Mouse (Mus musculus): Measurements from ENCODE around the gene Scamp3.
"Not testable (repeated sequence)": the region's sequence is repeated elsewhere in the genome, so short reads cannot be mapped to it uniquely, and the experiment has no call there.

The Scamp3 gene

DNA sequence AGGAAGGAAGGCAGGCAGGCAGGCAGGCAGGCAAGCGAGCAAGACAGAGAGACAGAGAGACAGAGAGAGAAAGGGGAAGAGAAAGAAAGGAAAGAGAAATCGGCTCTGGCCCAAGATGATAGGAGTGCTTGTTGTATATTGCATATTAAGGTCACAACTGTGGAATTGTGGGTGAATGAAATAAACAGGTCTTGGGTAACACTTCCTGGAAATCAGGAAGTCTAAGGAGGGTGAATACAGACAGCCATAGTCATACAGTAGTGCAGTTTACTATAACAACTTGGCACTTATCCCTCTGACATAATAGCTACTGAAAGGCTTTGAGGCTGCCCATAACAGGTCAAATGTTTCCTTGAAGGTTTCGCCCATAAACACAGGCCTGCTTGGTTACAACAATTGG lies 22.6 kb downstream of the Scamp3 start:
- no peak for DNase-seq (ENCODE audit: low spot score)

DNA sequence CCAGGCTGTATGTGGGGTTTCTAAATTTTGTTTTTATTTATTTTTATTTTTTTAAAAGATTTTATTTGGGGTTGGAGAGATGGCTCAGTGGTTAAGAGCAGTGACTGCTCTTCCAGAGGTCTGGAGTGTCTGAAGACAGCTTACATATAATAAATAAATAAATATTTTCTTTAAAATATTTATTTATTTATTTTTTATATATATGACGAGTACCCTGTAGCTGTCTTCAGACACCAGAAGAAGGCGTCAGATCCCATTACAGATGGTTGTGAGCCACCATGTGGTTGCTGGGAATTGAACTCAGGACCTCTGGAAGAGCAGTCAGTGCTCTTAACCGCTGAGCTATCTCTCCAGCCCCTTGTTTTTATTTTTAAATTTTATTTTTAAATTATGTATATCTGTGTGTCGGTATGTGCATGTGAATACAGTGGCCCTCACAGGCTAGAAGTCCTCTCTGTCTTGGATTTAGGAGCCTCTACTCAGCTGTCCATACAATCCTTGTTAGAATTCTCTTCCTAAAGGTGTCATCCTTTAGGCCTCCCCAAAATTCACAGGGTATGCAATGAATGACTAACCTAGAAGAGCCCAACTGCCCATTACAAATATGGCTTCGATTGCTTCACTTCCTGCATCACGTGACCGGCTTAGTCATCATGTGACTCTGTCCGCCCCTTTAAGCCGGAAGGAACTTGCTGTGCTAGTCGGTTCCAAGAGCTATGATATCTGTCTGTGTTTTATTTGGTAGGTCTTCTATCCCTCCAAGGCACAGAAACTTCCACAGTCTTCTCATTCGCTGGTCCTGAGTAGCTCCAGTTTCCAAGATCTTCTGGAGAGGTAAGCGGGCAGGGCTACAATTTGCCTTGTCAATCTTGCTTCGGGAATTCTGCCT lies 25.2 kb downstream of the Scamp3 start, which contains the start of gene Gba:
Gba (plus strand) TSS at position 676 of the 889 bp plus-strand sequence.
- DNase-seq (ENCODE audit: low spot score): peak; percentile 97

DNA sequence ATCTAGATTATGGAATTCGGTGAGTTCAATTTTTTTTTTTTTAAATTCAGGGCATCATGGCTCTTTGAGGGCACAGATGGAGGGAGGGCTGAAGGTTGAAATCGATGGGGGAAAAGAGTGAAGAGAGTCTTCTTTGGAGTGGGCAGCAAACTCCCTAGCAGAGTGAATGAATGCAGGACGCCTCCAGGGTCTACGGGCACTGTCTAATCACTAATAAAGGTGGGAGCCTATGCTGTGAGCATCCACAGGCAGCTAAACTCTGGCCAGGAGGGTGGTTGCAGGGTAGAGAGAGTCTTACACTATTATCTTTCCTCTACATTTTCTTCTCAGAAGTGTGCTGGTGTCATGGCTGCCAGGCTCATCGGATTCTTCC lies 25.9 kb downstream of the Scamp3 start:
- DNase-seq (ENCODE audit: low spot score): no peak

DNA sequence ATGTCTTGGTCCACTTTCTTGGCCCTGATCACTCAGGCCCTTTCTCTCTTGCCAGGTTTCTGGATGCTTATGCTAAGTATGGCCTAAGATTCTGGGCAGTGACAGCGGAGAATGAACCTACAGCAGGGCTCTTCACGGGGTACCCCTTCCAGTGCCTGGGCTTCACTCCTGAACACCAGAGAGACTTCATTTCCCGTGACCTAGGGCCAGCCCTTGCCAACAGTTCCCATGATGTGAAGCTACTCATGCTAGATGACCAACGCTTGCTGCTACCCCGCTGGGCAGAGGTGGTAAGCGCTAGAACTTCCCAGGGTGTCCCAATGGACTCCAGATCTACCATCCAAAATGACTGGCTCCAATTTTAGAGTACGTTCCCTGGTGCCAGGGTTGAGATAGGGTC lies 28.8 kb downstream of the Scamp3 start:
- no peak for DNase-seq (ENCODE audit: low spot score)

DNA sequence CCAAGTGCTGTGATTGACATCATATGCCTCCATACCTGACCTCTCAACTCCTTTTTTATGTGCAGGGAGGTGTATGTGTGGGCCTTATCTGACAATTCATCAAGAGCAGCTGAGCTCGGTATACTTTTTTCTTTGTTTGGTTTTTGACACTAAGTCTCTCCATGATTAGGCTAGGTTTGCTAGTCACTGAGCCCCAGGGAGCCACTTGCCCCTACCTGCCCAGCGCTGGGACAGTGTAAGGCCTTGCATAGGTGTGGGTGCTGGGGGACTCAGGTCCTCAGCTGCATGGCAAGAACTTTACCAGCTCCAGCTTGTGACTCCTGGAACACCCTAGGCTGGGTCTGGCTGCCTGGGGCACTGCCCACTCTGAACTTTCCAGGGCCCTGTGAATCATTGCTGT lies 29.4 kb downstream of the Scamp3 start:
- no peak for DNase-seq (ENCODE audit: low spot score)

DNA sequence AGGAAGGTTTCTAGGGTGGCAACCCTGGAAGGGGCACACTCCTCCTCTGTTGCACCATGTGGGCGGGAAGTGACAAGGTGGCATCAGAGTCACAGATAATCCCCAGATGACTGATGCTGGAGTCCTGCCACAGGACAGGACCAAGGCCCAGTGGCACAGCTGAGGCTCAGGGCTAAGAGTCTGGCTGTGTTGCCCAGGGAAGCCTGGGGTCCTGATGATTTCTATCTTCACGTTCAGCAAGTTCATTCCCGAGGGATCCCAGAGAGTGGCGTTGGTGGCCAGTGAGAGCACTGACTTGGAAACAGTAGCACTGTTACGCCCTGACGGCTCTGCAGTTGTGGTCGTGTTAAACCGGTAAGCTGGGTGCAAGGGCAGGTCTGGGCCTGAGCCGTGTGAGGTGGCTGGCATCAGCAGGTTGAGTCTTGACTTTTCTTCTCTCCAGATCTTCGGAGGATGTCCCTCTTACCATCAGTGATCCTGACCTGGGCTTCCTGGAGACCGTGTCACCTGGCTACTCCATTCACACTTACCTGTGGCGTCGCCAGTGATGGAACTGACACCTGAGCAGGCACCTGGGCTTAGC lies 30.9 kb downstream of the Scamp3 start:
- no peak for DNase-seq (ENCODE audit: low spot score)

DNA sequence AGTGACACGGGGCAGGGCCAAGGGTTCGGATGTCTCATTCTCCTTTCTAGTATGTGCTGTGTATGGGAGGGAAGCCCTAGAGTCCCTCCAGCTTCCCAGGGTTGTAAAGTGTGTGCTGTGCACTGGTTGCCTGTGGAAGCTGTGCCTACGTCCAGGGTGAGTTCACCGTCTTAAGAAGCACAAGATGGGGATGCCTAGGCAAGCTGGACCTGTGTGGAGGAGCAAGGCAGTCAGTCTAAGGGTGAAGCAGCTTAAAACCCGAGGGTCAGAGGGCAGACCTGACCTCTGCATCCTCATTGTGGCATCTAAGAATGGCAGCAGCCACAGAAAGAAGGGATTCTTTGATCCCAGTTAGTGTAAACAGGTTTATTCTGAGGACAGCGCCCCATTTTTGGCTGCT lies 31.5 kb downstream of the Scamp3 start:
- no peak for DNase-seq (ENCODE audit: low spot score)

DNA sequence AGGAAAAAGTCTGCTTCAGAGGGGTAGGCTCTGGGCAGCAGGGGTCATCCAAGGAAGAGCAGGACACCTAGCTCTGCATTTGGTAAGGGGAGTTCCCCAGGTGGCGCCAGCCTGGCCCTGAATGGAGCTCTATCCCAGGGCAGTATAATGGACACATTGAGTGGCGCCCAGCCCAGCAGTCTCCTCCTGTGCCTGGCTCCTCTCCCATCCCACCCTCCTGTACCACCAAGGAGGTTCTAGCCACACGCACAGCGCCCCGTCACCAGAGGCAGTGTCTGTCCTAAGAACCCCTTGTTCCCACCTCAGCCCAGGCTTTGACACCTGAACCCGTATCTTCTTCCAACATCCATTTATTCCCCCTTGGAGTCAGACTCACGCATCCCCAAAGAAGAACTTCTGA lies 32.5 kb downstream of the Scamp3 start:
- DNase-seq (ENCODE audit: low spot score): no peak

DNA sequence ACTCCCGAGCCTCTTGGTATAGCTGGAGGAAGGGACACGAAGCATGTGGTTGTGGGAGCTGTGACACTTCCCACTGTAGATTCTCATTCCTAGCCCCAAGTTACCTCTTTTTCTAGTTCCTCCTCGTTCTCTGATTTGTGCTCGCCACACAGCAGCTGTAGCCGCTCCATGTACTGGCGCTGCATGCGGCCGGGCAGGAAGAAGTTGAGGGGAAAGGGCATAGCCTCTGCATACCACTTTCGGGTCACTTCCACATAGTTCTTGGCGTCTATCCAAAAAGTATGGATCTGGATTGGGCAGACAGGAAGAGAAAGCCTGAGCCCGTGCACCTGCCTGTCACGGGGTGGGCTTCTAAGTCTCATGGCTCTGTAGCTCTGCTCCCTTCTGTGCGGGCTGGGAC lies 32.9 kb downstream of the Scamp3 start:
- no peak for DNase-seq (ENCODE audit: low spot score)

DNA sequence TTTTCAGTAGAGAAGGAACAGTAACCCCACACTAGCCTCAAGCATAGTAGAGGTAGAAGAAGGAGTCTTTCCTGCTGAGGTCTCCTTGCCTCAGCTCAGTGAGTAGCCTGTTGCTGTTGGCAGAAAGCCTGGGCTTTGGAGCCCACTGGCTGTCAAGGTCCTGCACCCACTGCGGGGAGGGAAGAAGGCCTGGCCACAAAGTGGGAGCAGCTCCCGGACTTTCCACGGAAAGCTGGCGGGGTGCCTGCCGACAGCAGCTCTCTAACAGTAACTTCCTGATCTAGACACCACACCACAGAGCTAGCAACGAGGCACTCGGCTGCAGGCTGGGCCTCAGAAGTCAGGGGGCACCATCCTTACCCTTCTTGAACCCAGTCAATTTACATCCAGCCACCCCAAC lies 33.5 kb downstream of the Scamp3 start:
- DNase-seq (ENCODE audit: low spot score): no peak

DNA sequence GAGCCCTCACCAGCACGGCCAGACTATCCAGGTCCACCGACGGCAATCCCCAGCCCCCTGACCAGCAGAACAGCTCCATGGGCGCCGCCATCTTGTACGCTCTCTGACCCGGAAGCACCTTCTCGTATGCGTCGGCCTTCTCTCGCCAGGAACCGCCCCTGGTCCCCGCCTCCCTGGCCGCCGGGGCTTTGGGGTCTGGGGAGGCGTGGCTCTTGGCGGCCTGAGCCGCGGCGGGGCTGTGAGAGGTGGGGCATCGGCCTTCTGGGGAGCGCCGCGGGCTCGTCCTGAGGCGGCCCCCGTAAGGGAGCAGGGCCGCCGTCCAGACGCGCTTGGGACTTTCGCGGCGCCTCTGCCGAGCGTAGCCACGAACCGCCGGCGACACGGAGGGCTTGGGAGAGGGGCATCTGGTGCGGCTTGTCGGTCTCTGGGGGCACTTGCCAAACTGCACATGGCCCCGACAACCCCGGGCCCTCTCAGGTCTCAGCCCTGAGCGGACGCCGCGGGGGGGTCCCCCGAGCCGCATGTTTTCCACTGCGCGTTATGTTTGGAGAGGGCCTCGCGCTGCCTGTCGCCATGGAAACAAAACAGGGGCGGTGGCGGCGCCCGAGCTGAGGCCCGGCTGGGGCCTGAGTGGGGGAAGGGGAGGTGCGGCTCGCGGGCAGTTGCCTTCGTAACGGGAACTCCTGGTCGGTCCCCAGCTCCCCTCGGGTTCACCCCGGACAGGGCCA lies 36.7 kb downstream of the Scamp3 start:
- peak; percentile 98 for DNase-seq (ENCODE audit: low spot score)

DNA sequence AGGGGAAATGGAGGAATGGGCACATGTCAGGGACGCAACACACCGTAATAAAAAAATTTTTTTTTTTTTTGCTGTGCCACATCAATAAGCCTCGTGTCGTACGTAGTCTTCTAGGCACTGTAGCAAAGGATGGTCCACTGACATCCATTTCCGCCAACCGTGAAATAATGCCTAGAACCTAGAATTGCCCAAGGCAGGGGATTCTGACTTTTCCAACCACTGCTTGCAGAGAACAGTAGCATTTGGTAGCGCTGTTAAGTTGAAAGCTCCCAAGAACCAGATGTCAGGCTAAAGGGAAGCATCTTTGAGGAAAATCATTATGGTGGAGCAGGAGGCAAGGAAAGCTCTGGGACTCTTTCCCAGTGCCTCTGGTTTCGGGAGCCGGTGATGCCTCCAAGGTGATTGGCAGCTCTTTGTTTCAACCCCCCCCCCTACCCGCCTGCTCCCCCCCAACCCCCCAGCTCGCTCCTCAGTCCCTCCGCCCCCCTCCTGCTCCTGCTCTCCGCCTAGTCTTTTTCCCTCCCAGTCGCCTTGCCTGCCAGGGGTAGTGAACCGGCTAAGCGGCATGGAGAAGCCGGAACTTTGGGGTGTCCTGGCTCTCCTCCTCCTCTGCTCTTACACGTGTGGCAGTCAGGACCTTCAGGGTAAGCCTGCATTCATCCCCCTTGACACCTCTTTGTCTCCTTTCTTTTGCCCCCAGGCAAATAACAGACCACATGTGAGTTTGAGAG lies 37.6 kb downstream of the Scamp3 start, which contains the start of gene Thbs3:
Thbs3 (plus strand) TSS at position 500 of the 731 bp plus-strand sequence.
- DNase-seq (ENCODE audit: low spot score): peak; percentile 76

DNA sequence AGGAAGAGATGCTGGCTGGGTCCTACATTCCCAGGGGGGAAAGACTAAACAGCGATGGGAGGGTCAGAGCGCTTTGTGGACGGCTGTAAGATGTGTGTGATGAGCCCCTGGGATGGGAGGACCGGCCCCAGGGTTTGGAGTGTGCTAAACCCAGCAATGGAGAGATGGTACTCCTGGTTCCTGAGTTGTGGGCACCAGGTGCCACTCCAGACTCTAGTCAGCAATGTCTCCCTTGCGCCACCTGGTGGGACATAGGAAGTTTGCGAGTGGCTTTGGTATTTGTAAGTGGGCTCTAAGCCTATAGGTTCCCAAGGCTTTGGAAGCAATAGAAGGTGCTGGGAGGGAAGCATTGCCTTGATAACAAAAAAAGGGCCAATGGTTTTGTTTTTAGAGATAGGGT lies 38.6 kb downstream of the Scamp3 start:
- DNase-seq (ENCODE audit: low spot score): peak; percentile 97

DNA sequence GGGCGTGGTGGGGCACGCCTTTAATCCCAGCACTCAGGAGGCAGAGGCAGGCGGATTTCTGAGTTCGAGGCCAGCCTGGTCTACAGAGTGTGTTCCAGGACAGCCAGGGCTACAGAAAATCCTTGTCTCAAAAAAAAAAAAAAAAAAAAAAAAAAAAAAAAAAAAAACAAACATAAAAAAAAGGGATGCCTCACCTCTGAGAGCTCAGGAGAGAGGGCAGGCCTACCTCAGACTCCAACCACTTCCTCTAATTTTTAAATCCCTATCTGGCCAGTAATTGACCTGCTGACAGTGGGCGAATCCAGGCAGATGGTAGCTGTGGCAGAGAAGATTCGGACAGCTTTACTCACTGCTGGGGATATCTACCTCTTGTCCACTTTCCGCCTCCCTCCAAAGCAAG lies 39.1 kb downstream of the Scamp3 start:
- DNase-seq (ENCODE audit: low spot score): not testable (repeated sequence)

DNA sequence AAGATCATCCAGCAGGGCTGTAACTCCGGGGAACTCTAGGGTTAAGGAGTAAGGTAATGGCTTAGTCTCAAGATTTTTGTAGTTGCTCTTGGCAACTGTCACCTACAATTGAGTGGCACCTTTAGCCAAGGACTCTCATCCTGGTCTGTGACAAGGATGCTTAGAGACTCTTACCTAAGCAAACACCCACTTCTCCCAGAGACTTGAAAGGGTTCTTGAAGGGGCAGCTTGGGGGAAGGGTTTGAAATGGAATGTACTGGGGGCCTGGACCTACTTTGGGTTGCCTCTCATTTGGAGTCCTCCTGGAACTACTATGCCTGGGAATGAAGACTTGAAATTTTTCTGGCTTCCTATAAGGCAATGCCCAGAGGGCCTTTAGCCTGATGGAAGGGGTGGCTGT lies 41.0 kb downstream of the Scamp3 start:
- no peak for DNase-seq (ENCODE audit: low spot score)

DNA sequence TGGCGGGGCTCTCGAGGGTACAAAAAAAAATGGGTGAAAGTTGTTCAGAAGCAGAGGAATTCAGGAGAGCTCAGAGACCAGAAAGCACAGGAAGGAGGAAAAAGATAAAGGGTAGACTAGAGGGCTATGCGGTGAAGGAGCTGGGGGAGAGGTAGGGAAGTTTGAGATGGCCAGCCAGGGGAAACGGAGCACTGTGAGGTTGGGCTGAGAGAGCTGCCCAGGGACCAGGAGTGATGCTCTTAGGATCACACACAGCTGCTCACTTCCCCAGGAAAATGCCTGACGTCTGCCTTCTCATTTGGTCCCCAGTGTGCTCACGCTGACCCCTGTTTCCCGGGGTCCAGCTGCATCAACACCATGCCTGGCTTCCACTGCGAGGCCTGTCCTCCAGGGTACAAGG lies 42.3 kb downstream of the Scamp3 start:
- no peak for DNase-seq (ENCODE audit: low spot score)

DNA sequence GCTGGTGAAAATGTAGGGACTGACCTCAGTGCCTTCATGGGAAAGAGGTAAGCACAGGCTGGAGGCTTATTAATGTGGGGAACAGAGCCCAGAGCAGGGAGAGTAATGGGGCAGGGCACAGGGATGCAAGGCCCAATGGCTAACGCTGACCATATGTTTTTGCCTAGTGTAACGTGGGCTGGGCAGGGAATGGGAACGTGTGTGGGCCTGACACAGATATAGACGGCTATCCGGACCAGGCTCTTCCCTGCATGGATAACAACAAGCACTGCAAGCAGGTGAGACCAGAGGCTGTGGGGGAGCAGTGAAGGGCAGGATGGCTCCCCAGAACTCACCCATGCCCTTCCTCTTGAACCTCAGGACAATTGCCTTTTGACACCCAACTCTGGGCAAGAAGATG lies 43.9 kb downstream of the Scamp3 start:
- no peak for DNase-seq (ENCODE audit: low spot score)

DNA sequence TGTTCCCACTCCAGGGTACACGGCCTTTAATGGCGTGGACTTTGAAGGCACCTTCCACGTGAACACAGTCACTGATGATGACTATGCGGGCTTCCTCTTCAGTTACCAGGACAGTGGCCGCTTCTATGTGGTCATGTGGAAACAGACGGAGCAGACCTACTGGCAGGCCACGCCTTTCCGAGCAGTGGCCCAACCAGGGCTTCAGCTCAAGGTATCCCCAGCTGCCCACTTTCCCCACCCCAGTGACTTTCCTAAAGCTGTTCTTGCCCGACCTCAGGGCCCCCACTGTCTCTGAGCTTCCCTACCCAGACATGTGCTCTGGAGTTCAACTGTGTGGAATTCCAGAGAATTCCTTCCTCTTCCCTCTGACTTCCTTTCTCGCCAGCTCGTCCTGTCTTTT lies 47.5 kb downstream of the Scamp3 start:
- no peak for DNase-seq (ENCODE audit: low spot score)

DNA sequence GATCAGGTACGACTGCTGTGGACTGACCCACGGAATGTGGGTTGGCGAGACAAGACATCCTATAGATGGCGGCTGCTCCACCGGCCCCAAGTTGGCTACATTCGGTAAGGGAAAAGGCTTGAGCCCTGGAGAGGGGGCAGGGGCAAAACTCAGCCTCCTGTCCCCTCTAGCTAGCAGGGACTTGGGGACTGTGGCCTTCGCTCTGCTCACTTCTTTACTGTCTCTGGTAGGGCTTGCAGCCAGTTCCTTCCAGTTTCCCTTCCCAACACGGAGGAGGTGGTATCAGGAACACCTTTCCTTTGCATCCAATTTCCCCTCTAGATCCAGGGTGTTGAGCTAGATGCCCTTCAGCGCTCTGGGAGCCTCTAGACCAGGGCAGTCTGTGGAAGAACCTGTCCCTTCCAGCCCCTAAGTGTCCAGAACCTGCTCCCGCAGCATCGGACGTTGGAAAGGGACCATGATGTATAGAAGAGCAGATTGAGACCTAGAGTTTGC lies 48.1 kb downstream of the Scamp3 start:
- DNase-seq (ENCODE audit: low spot score): no peak

DNA sequence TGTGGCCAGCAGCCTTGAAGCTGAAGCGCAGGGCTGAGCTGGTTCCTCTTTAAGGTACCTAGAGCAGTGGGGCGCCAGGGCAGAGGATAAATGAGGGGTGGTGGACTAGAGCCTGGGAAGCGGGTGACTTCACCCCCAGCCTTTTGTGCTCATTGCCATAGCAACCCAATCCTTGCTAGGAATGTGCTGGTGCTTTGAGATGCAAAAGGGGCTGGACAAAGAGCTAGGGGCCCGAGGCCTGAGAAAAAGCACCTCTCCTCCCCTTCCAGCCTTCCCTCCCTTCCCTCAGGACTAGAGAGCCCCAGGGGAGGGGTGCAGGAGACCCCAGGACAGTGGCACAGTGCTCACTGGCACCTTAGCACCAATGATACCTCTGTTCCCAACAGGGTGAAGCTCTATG lies 48.6 kb downstream of the Scamp3 start:
- DNase-seq (ENCODE audit: low spot score): peak; percentile 92

DNA sequence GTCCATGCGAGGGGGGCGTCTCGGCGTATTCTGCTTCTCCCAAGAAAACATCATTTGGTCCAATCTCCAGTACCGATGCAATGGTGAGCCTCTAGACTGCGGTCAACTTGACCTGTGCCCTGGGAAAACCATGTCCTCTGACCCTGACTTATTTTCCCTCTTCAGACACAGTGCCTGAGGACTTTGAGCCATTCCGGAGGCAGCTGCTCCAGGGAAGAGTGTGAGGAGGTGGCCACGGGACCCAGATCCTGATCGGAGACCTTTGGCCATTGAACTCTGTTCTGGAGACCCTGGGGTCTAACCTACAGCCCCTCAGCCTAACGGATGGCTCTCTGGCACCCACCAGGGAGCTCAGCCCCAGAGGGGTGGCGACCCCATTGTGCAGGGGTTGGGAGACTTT lies 49.1 kb downstream of the Scamp3 start:
- DNase-seq (ENCODE audit: low spot score): no peak

DNA sequence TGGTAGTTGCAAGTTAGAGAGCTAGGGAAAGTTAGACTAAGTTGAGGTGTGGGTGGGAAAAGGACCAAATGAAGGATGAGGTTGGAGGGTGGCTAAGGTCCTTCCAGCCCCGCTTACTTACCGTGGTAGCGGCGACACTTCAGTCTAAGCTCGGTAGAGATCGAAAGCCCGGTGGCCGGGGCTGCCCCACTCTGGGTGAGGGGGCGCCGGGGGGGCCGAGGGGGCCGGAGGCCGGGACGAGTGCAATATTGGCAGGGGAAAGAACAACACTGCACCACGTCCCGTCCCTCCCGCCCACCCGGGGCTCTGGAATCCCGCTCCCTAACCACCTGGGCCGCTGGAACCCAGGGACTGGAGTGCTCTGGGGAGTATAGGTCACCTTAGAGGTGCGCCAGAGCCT lies 49.6 kb downstream of the Scamp3 start, which contains the start of gene Mtx1:
Mtx1 (minus strand) TSS at position 189 of the 400 bp plus-strand sequence.
- DNase-seq (ENCODE audit: low spot score): no peak
